Mouse (Mus musculus) midbrain, embryonic 16.5 days (tissue): ENCODE data around the gene Rhoa. TPM values are rescaled to one million over a fixed set of nuclear protein-coding genes. Genes with fewer than 3 reads are reported as not detected.

ENCODE experiments used
- ATAC-seq: fragments of 200-750 bp; cut with Nextera tagmentation; 2 replicates; pipeline ENCODE4 v1.8.0; 2017; ENCODE audit warnings: moderate TSS enrichment
- H3K27ac ChIP-seq: fragments of 300-500 bp; sonication (generic); 2 replicates; pipeline ENCODE4 v1.5.1; 2014; ENCODE audit warnings: mild to moderate bottlenecking, low read length, mixed read lengths
- H3K27me3 ChIP-seq: fragments of 300-500 bp; sonication (generic); 2 replicates; pipeline ENCODE4 v1.6.1; 2014; ENCODE audit warnings: low read depth, low read length, mixed read lengths; ENCODE audit not compliant: control insufficient read depth, insufficient read depth
- H3K36me3 ChIP-seq: fragments of 300-500 bp; sonication (generic); 2 replicates; pipeline ENCODE4 v1.6.1; 2014; ENCODE audit warnings: mild to moderate bottlenecking, low read length, moderate library complexity, mixed read lengths; ENCODE audit not compliant: control insufficient read depth, insufficient read depth
- H3K4me1 ChIP-seq: fragments of 300-500 bp; sonication (generic); 2 replicates; pipeline ENCODE4 v1.6.1; 2014; ENCODE audit warnings: mild to moderate bottlenecking, low read length, mixed read lengths; ENCODE audit not compliant: control insufficient read depth, insufficient read depth
- H3K4me2 ChIP-seq: fragments of 300-500 bp; sonication (generic); 2 replicates; pipeline ENCODE4 v1.6.1; 2014; ENCODE audit warnings: mild to moderate bottlenecking, low read length, mixed read lengths
- H3K4me3 ChIP-seq: fragments of 300-500 bp; sonication (generic); 2 replicates; pipeline ENCODE4 v1.5.1; 2014; ENCODE audit warnings: low read depth, mild to moderate bottlenecking, low read length, moderate library complexity, mixed read lengths
- H3K9ac ChIP-seq: fragments of 300-500 bp; sonication (generic); 2 replicates; pipeline ENCODE4 v1.6.1; 2014; ENCODE audit warnings: low read depth, low read length, mixed read lengths
- H3K9me3 ChIP-seq: fragments of 300-500 bp; sonication (generic); replicated peaks from 2 replicates; pipeline ENCODE4 v1.6.1; 2014; ENCODE audit warnings: mild to moderate bottlenecking, low read length, mixed read lengths; ENCODE audit not compliant: control insufficient read depth, poor library complexity, severe bottlenecking
- WGBS: fragments of 180-500 bp; shearing (Covaris S2); extraction: QIAGEN DNeasy Blood & Tissue Kit; methylation state at CpG from one replicate; pipeline ENCODE4 v1.1.7; 2014; 5-methylcytosine and 5-hydroxymethylcytosine counted together
- polyA plus RNA-seq: library from polyadenylated mRNA; unstranded; fragments of >200 nt; fragmentation: Nextera tagmentation; extraction: Ambion mirVana; gene quantifications from 2 replicates; pipeline ENCODE4 v1.2.1, GENCODE M21; 2015

Gene Rhoa
- polyA plus RNA-seq, 1 experiment from 2014 or later, result 273 TPM

DNA sequence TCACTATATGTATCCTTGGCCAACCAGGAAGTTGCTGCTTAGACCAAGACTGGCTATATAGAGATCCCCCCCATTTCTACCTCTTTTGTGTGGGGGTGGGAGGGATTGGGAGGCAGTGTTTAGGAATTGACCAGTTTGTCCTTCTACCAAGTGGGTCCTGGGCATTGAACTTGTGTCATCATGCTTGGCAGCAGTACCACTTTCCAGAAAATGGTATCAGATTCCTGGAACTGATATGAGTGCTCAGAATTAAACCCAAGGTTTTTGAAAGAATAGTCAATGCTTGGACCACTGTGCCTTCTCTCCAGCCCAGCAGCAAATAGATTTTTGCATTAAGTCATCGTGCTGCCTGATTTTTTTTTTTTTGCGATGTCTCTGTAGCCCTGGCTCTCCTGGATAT, 19.9 kb downstream of the Rhoa start:
- H3K27me3 ChIP-seq, result no peaks in the 10 kb centered on the region
- H3K36me3 ChIP-seq, result peaks cover 9% of the 10 kb centered on the region
- H3K4me2 ChIP-seq, result no peak overlapping the region
- WGBS, result 95% methylated on average over 2 of the region's 2 CpGs
- no peak overlapping the region for H3K27ac ChIP-seq
- no peak overlapping the region for H3K9ac ChIP-seq
- ATAC-seq, result no peak
- H3K4me1 ChIP-seq, result no peaks in the 10 kb centered on the region
- no peak overlapping the region for H3K4me3 ChIP-seq
- H3K9me3 ChIP-seq, result no peaks in the 10 kb centered on the region

DNA sequence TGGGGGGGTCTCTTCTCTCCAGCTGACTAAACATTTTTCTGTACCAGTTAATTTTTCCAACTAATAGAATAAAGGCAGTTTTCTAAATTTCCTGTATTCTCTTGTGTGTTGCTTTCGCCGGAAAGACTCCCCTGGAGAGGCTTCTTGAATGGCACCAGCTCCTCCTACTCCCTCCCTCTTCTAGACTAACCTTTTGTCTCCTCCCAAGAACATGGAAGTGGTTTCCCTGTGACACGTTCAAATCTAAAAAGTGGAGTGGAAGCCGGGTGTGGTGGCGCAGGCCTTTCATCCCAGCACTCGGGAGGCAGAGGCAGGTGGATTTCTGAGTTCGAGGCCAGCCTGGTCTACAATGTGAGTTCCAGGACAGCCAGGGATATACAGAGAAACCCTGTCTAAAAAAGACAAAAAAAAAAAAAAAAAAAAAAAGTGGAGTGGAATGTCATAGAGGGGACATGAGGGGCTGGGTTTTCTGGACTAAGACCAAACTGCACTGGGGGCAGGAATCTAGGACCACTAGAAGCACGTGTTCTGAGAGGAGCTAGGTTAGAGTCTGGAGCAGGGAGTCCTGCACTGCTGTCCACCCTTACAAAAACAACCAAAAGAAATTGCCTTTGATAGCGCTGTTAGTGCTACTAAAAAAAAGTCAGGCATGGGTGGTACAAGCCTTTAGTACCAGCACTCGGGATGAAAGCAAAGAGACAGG, 32.1 kb downstream of the Rhoa start:
- H3K36me3 ChIP-seq, result peaks cover 18% of the 10 kb centered on the region
- H3K27me3 ChIP-seq, result no peaks in the 10 kb centered on the region
- no peak overlapping the region for H3K9ac ChIP-seq
- H3K4me1 ChIP-seq, result peaks cover 13% of the 10 kb centered on the region
- peak overlapping the region; percentile 80; the same call in 1 of the 2 replicates for H3K27ac ChIP-seq
- H3K9me3 ChIP-seq, result no peaks in the 10 kb centered on the region
- H3K4me3 ChIP-seq, result no peak overlapping the region
- no peak overlapping the region for H3K4me2 ChIP-seq
- 67% methylated on average over 10 of the region's 10 CpGs for WGBS
- ATAC-seq, result no peak

DNA sequence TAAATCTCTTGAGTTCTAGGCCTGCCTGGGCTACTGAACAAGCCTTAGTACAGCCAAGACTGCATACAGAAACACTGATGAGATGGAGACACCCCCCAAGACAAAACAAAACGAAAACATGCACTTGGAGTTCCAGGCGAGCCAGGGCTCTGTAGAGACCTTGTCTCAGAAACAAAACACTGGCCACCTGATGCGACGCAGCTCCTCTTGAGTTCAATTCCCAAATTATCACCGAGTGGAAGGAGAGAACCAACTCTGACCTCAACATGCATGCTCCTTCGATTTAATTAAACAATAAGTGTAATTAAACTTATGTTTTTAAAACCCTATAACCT, 32.6 kb downstream of the Rhoa start:
- H3K9ac ChIP-seq, result peak overlapping the region; percentile 76; the same call in 1 of the 2 replicates
- H3K4me2 ChIP-seq, result peak overlapping the region; percentile 62
- 35% methylated on average over 6 of the region's 6 CpGs for WGBS
- peaks cover 13% of the 10 kb centered on the region for H3K4me1 ChIP-seq
- H3K36me3 ChIP-seq, result peaks cover 15% of the 10 kb centered on the region
- H3K27ac ChIP-seq, result peak overlapping the region; percentile 80
- ATAC-seq, result peak; percentile 18; the same call in 1 of the 2 replicates
- H3K9me3 ChIP-seq, result no peaks in the 10 kb centered on the region
- H3K27me3 ChIP-seq, result no peaks in the 10 kb centered on the region
- H3K4me3 ChIP-seq, result peak overlapping the region; percentile 56

DNA sequence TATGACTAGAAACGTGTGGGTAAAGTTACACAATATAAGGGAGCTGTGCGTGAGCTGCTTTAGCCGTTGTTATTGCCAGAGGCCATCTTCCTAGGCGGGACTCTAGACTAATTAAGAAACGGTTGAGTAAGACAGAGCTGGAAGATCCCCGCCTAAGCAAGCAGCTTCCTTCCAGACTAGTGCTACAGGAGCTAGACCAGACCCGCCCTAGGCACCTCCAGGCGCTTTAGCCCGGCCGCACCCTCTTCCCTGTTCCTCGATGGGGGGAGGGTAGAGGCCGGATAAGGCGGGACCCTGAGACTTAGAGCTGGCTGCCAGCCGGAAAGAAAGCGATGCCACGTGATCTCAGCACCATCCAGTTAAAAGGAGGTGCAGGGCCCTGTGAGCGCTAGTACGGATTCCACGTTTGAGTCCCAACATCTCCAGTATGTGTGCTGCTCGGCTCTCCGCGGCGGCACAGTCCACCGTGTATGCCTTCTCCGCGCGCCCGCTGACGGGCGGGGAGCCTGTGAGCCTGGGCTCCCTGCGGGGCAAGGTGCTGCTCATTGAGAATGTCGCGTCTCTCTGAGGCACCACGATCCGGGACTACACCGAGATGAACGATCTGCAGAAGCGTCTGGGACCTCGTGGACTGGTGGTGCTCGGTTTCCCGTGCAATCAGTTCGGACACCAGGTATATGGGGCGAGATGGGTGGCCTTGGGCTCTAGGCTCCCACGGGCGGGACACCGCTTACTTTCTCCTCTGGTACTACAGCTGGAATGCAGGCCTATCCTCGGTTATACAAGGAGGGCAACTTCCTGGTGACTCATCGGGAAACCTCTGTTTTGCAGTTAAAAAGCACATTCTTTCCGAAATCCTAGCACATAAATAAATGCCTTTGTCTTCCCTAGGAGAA, 33.2 kb downstream of the Rhoa start, which contains the start of gene Gpx1:
Gpx1 (plus strand) TSS at position 18 of the 896 bp plus-strand sequence.
- peaks cover 13% of the 10 kb centered on the region for H3K4me1 ChIP-seq
- peaks cover 12% of the 10 kb centered on the region for H3K36me3 ChIP-seq
- no peaks in the 10 kb centered on the region for H3K27me3 ChIP-seq
- no peaks in the 10 kb centered on the region for H3K9me3 ChIP-seq
- H3K4me2 ChIP-seq, result peak within 1 kb of the TSS; percentile 62
- H3K27ac ChIP-seq, result peak within 1 kb of the TSS; percentile 80
- peak; percentile 97 for ATAC-seq
- under 1% methylated on average over 49 of the region's 49 CpGs for WGBS
- peak within 1 kb of the TSS; percentile 76 for H3K9ac ChIP-seq
- H3K4me3 ChIP-seq, result peak within 1 kb of the TSS; percentile 56

DNA sequence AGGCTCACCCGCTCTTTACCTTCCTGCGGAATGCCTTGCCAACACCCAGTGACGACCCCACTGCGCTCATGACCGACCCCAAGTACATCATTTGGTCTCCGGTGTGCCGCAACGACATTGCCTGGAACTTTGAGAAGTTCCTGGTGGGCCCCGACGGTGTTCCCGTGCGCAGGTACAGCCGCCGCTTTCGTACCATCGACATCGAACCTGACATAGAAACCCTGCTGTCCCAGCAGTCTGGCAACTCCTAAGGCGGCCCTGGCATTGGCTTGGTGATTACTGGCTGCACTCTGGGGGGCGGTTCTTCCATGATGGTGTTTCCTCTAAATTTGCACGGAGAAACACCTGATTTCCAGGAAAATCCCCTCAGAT, 33.9 kb downstream of the Rhoa start:
- ATAC-seq, result no peak
- Histone ChIP-seq H3K4me3 (peak overlapping the region; percentile 56), H3K9ac (peak overlapping the region; percentile 76), H3K4me2 (peak overlapping the region; percentile 62), H3K27me3 (no peaks in the 10 kb centered on the region), H3K36me3 (peaks cover 5% of the 10 kb centered on the region), H3K9me3 (no peaks in the 10 kb centered on the region), H3K4me1 (peaks cover 13% of the 10 kb centered on the region), H3K27ac (no peak overlapping the region)
- 20% methylated on average over 20 of the region's 20 CpGs for WGBS

DNA sequence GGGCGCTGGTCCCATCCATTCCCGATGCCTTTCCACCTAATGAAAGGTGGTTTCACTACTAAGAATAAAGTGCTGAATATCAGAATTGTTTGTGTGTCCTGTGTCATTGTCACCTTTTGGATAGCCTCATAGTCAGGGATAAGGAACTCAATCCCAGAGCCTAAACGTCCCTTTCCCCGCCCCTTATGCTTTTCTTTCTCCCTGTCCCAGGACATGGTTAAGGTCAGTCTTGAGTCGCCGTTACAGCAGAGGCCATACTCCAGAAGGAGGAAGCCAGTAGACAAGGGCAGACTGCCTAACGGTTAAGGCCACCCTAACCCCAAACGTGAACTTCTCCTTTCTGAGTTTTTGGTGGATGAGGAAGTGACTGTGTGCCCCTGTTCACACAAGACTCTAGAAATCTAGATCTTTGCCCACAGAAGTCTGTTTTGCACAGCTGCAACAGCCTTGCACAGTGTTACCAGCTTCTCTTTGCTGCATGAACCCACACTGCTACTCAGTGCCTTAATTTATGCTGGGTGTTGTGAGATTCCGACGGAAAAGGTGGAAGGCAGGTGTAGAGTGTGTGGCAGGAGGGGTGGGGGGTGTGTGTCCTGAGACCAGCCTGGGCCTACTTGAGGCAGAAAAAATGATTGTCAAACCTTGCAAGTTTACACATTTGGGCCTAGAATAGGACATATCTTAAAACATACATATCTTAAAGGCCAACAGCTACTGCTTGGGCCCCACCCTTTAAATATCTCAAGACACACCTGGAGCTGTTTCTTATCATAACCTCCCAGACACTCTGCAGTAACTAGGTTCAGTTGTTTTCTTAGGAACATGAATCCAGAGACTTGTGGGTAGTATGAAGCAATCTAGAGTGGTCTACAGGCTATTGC, 34.6 kb downstream of the Rhoa start:
- WGBS, result 66% methylated on average over 10 of the region's 10 CpGs
- H3K9me3 ChIP-seq, result no peaks in the 10 kb centered on the region
- no peaks in the 10 kb centered on the region for H3K27me3 ChIP-seq
- H3K4me3 ChIP-seq, result peak overlapping the region; percentile 56
- ATAC-seq, result no peak
- H3K4me2 ChIP-seq, result peak overlapping the region; percentile 62
- H3K4me1 ChIP-seq, result peaks cover 13% of the 10 kb centered on the region
- H3K36me3 ChIP-seq, result no peaks in the 10 kb centered on the region
- no peak overlapping the region for H3K27ac ChIP-seq
- peak overlapping the region; percentile 76; the same call in 1 of the 2 replicates for H3K9ac ChIP-seq

DNA sequence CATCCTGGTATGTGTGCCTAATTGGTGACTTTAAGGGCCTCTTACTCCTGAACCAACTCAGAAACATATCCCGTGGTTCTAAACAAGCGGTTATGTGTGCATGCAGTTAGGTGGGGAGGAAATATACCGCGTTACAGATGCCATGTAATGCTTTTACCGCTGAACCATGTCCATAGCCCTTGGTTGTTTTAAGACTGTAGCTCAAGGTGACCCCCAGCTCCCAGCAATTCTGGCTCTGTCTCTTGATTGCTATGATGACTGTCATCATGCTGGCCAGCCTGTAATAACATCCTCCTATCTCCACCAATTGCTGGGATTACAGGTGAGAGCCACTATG, 35.2 kb downstream of the Rhoa start:
- H3K4me1 ChIP-seq, result peaks cover 13% of the 10 kb centered on the region
- H3K36me3 ChIP-seq, result no peaks in the 10 kb centered on the region
- H3K9ac ChIP-seq, result no peak overlapping the region
- ATAC-seq, result no peak
- no peak overlapping the region for H3K4me2 ChIP-seq
- H3K4me3 ChIP-seq, result no peak overlapping the region
- 91% methylated on average over 5 of the region's 5 CpGs for WGBS
- H3K27me3 ChIP-seq, result no peaks in the 10 kb centered on the region
- H3K9me3 ChIP-seq, result no peaks in the 10 kb centered on the region
- H3K27ac ChIP-seq, result no peak overlapping the region

DNA sequence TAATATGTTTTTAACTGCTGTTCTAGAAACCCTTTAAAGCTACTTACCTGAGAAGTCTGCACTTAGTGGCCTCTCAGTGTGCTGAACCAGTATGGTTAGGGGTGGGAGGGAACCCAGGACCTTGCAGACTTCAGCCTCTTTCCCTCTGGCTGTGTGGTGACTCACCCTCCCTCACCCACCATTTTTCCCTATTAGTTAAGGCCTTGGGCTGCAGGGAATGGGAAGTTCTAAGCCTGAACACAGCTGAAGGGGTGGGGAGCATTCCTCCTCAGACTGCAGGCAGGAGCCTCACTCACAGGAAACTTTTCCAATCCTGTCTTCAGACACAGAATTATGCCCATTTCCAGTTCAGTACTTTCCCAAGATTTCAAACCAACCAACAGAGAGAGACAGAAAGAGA, 35.9 kb downstream of the Rhoa start:
- Histone ChIP-seq H3K9me3 (no peaks in the 10 kb centered on the region), H3K4me3 (no peak overlapping the region), H3K4me2 (no peak overlapping the region), H3K27ac (no peak overlapping the region), H3K4me1 (peaks cover 16% of the 10 kb centered on the region), H3K9ac (no peak overlapping the region), H3K36me3 (no peaks in the 10 kb centered on the region), H3K27me3 (no peaks in the 10 kb centered on the region)
- no peak for ATAC-seq
